Mouse (Mus musculus): ENCODE measurements around the gene Sox6. TPM values are rescaled to one million over a fixed set of nuclear protein-coding genes. Genes with fewer than 3 reads are reported as not detected.

Sox6 gene
- total and polyA plus RNA-seq, 3 experiments, result 0.09 to 1.3 (median 0.90) TPM

GRCm38 (mm10) chr7:115889926-115890325 is 148.7 kb downstream of the Sox6 start:
- Histone ChIP-seq H3K4me1 (ENCODE audit: control insufficient read depth in 1 of 2, insufficient read depth in 2 of 2) (no peaks in the 10 kb centered on the region), H3K27me3 (replicated peaks) (no peaks in the 10 kb centered on the region), H3K9ac (ENCODE audit: insufficient read depth, low read depth) (no peak overlapping the region), H3K27ac (ENCODE audit: insufficient read depth, low read depth) (no peak overlapping the region), H3K4me2 (ENCODE audit: insufficient read depth, low read depth, poor library complexity, severe bottlenecking) (no peak overlapping the region), H3K4me3 (replicated peaks in 1 of 3; ENCODE audit: low read depth in 2 of 3, low read length in 2 of 3, poor library complexity in 1 of 3) (no peak overlapping the region), H3K36me3 (replicated peaks in 1 of 2; ENCODE audit: control insufficient read depth in 1 of 2, insufficient read depth in 1 of 2, low read length in 1 of 2) (no peaks in the 10 kb centered on the region), H3K79me2 (replicated peaks; ENCODE audit: control insufficient read depth, extremely low read depth, insufficient read depth, poor library complexity, severe bottlenecking) (no peaks in the 10 kb centered on the region), H3K9me3 (replicated peaks; ENCODE audit: low read length) (no peaks in the 10 kb centered on the region)
- DNase-seq (ENCODE audit: extremely low read depth), result no peak
- TF ChIP-seq NELFE (IDR thresholded peaks at IDR 0.05; ENCODE audit: low read depth, low read length) (no peak), MAX (IDR thresholded peaks at IDR 0.05; ENCODE audit: low read length) (no peak), EP300 (IDR thresholded peaks at IDR 0.05; ENCODE audit: low read length) (no peak)
- dilution Hi-C loops (cut with MboI; ENCODE audit: extremely low pct_ligation_motif_present, extremely low pct_unique_long_range_greater_than_20kb, low sequenced_read_pairs), result no loop called here
- in situ Hi-C loops (cut with MboI; ENCODE audit: low pct_ligation_motif_present, low pct_unique_long_range_greater_than_20kb, low sequenced_read_pairs), result no loop called here

DNA sequence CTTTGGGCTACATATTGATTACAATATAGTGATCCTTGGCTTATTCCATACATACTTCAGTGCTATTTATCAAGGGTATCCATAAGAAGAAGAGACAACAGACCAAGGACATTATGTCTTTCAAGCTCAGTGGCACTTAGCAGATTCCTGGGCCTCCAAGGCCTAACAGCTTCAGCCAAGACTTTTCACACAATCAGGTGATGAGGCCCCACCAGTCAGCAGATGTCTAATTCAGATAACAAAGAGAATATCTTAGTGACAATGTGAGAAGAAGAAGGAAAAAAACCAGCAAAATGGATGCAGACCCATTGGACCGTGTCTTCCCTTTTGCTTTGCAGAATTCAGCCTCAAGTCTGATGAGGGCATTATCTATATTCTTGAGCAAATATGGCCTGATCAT is 150.0 kb downstream of the Sox6 start:
- Histone ChIP-seq H3K27me3 (replicated peaks) (no peaks in the 10 kb centered on the region), H3K36me3 (replicated peaks in 1 of 2; ENCODE audit: control insufficient read depth in 1 of 2, insufficient read depth in 1 of 2, low read length in 1 of 2) (no peaks in the 10 kb centered on the region), H3K27ac (ENCODE audit: insufficient read depth, low read depth) (no peak overlapping the region), H3K4me2 (ENCODE audit: insufficient read depth, low read depth, poor library complexity, severe bottlenecking) (no peak overlapping the region), H3K4me3 (replicated peaks in 1 of 3; ENCODE audit: low read depth in 2 of 3, low read length in 2 of 3, poor library complexity in 1 of 3) (no peak overlapping the region), H3K4me1 (ENCODE audit: control insufficient read depth in 1 of 2, insufficient read depth in 2 of 2) (no peaks in the 10 kb centered on the region), H3K79me2 (replicated peaks; ENCODE audit: control insufficient read depth, extremely low read depth, insufficient read depth, poor library complexity, severe bottlenecking) (no peaks in the 10 kb centered on the region), H3K9ac (ENCODE audit: insufficient read depth, low read depth) (no peak overlapping the region), H3K9me3 (replicated peaks; ENCODE audit: low read length) (no peaks in the 10 kb centered on the region)
- dilution Hi-C loops (cut with MboI; ENCODE audit: extremely low pct_ligation_motif_present, extremely low pct_unique_long_range_greater_than_20kb, low sequenced_read_pairs) (no loop called here), in situ Hi-C loops (cut with MboI; ENCODE audit: low pct_ligation_motif_present, low pct_unique_long_range_greater_than_20kb, low sequenced_read_pairs) (no loop called here)
- TF ChIP-seq TCF12 (IDR thresholded peaks at IDR 0.05; ENCODE audit: low read depth, low read length) (no peak), MYC (IDR thresholded peaks at IDR 0.05; ENCODE audit: low read depth, low read length) (no peak), POLR2AphosphoS2 (IDR thresholded peaks at IDR 0.05; ENCODE audit: low read depth, low read length) (no peak), ETS1 (conservative IDR thresholded peaks at IDR 0.05; ENCODE audit: low read depth, low read length) (no peak), TBP (conservative IDR thresholded peaks at IDR 0.05; ENCODE audit: low read depth, low read length) (no peak), USF1 (IDR thresholded peaks at IDR 0.05; ENCODE audit: low read depth, low read length) (no peak), ZNF384 (IDR thresholded peaks at IDR 0.05; ENCODE audit: low read depth, low read length) (no peak), JUND (conservative IDR thresholded peaks at IDR 0.05; ENCODE audit: low read depth, low read length) (no peak), BHLHE40 (IDR thresholded peaks at IDR 0.05; ENCODE audit: low read depth, low read length) (no peak), GABPA (IDR thresholded peaks at IDR 0.05; ENCODE audit: insufficient replicate concordance, low read depth, low read length) (no peak), USF2 (conservative IDR thresholded peaks at IDR 0.05; ENCODE audit: low read depth, low read length) (no peak), MEF2A (IDR thresholded peaks at IDR 0.05; ENCODE audit: borderline replicate concordance, low read depth, low read length) (no peak), E2F4 (IDR thresholded peaks at IDR 0.05; ENCODE audit: insufficient replicate concordance, low read depth, low read length) (no peak), CHD1 (IDR thresholded peaks at IDR 0.05; ENCODE audit: low read depth, low read length) (no peak), SMC3 (IDR thresholded peaks at IDR 0.05; ENCODE audit: low read depth, low read length) (no peak), POLR2A (IDR thresholded peaks at IDR 0.05; ENCODE audit: low read depth, low read length) (no peak), UBTF (IDR thresholded peaks at IDR 0.05; ENCODE audit: low read depth, low read length) (no peak), ZMIZ1 (IDR thresholded peaks at IDR 0.05; ENCODE audit: low read depth, low read length) (no peak), IRF4 (IDR thresholded peaks at IDR 0.05; ENCODE audit: low read depth, low read length) (no peak)
- no peak for DNase-seq (ENCODE audit: extremely low read depth)
